Mouse (Mus musculus) adipocyte (in vitro differentiated cells): ENCODE measurements around the gene 4930432K21Rik.
A peak's percentile ranks its signal among the peaks of the same experiment; 100 is the strongest.

Experiments
- DNase-seq: peaks from one replicate; pipeline ENCODE4 v3.0.0-alpha.2; 2016; ENCODE audit warnings: low spot score

The 4930432K21Rik gene

GRCm38 (mm10) chr8:84147769-84148530 lies at the start of gene 4930432K21Rik, which contains the start of gene Cc2d1a:
TSS of gene 4930432K21Rik (plus strand) at chr8:84148025.
TSS of gene Cc2d1a (minus strand) at chr8:84147936.
- DNase-seq, result peak; percentile 98

- DNase-seq, result no peak
These were observed 49.4 kb upstream of the 4930432K21Rik start for GRCm38 (mm10) chr8:84098376-84098775.

DNA sequence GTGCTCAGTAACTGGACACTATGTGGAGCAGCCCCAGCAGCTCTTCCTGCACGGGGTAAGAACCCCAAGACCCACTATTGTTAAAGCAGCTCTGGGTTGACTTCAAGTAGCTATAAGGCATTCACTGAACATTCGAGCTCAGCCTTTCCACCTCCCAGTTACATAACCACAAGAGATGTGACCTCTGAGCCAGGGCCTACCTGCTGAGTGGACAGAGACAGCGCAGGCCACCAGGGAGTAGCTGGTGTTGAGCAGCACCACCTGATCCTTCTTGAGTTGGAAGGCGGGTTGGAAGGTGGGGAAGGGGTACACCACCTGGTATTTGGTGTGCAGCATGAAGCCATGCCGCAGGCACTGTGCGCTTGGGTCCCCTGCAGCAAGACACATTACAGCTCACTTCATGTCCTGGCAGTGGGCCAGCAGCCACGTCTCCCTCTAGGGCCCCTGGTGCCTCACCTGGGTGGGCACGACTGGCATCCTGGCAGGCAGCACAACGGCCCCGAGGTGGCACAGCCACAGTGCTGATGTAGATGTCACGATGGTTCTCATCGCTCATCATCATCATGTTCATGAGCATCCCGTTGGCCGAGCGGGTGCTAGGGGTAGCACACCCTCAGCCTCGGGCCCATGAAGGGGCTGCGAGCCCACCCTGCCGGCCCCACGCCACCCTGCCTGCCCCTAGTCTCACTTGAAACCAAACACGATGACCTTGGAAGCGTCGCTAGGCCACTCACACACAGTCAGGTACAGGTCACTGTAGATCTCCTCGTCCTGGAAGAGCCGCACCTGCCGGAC lies 46.2 kb upstream of the 4930432K21Rik start:
- DNase-seq, result no peak

GRCm38 (mm10) chr8:84103601-84104000 lies 44.2 kb upstream of the 4930432K21Rik start:
- peak; percentile 39 for DNase-seq

DNA sequence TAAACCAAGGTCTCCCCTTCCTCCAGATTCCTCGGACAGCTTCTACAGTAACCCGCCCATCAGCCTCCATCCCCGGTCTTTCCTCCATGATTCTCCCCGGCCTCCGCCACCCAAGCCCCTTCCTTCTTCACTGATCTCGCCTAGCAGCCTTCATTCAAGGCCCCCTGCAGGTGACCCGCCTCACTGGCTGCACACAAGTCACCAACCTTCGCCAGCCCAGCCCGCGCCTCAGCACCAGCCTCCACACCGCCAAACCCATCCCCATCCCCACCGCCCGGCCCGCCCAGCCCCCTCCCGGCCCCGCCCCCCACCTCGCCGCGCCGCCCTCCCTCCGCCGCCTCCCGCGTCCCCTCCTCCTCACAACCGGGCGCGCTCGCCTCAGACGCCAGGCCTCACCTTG lies 43.6 kb upstream of the 4930432K21Rik start:
- DNase-seq, result no peak

DNA sequence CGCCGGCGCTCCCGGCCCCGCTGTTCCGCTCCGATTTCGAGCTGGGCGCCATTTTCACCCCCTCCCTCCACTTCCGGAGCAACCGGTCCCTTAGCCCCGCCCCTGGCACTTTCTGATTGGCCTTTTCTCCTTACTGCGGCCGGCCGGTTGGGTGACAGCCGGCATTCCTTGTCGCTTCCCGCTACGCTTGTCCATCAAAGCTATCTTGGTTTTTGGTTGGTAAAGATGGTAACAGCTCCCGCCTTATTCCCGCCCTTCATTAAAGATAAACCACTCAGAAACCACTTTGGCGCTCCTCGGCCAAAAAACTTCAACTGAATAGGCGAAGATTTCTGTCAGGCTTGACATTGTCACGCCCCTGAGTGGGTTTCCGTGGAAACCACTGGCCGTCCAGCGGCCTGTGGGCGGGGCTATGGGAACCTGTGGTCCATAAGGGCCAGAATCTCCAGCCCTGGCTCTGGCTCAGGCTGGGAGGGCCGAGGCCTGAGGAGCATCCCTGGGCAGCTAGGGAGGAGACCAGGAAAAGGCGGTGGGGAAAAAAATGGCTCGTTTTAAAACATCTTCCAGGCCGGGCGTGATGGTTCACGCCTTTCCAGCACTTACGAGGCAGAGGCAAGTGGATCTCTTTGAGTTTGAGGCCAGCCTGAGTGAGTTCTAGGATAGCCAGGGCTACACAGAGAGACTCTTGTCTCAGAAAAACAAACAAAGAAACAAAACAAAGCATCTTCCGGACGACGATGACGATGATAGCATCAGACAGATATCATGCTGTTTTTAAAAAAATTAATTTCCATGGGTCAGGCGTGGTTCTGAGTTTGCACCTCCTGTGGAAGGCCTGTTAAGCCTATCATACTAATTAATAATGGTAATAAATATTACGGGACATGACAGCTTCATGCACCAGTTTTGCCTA lies 42.9 kb upstream of the 4930432K21Rik start, which contains the start of gene Dcaf15:
Gene Dcaf15, minus strand, starts transcription at position 72 of the 913 bp plus-strand sequence.
- DNase-seq, result peak; percentile 100

- DNase-seq, result no peak
These were observed 42.1 kb upstream of the 4930432K21Rik start for GRCm38 (mm10) chr8:84105676-84106075.

DNA sequence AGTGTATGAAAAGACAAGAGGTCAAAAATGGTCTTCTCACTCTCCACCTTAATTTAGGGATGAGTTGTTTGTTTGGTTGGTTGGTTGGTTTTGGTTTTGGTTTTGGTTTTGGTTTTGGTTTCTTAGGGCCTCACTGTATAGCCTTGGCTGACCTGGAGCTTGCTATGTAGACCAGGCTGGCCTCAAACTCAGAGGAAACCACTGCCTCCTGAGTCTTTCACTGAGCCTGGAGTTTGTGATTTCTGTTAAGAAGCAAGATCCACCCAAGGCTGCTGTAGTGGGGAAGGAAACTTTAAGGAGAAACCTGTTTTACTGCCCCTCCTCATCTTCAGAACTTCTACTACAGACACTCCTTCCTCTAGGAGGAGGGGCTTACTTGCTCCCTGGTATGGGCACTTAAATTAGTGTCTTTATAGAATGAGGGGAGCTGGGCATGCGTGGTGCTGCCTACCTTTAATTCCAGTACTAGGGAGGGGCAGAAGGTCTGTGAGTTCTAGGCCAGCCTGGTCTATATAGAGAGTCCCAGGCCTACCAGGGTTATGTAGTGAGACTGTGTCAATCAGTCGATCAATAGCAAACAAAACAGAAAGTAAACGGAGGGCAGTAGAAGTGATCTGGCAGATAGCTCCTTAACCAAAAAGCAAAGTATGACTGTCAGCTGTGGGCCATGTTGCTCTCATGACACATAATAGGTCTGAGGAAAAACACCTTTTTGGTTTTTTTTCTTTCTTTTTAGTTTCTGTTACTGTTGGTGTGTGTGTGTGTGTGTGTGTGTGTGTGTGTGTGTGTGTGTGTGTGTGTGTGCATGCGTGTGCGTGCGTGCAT lies 41.4 kb upstream of the 4930432K21Rik start:
- no peak for DNase-seq

GRCm38 (mm10) chr8:84115646-84116045 lies 32.2 kb upstream of the 4930432K21Rik start:
- DNase-seq, result no peak

DNA sequence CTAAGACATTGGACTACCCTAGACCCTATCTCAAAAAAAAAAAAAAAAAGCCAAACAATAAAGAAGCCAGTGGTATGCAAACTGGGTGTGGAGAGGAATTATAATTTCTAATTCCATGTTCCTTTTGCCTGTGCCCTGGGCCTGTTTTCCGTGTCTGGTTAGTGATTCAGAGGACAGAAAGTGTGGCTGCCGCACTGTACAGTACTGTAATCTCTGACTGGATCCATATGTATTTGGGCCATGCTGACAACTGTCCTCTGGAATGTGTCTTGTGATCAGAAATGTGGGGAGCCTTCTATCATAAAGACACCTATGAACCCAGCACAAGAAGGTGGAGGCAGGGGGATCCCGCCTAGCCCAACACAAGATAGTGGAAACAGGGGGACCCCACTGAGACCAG lies 25.7 kb upstream of the 4930432K21Rik start:
- DNase-seq, result no peak

GRCm38 (mm10) chr8:84125656-84126055 lies 22.2 kb upstream of the 4930432K21Rik start, which contains the start of gene Podnl1:
TSS of gene Podnl1 (plus strand) at chr8:84125989.
- DNase-seq, result peak; percentile 93

GRCm38 (mm10) chr8:84126742-84127141 lies 21.1 kb upstream of the 4930432K21Rik start:
- no peak for DNase-seq

- no peak for DNase-seq
These were observed 20.5 kb upstream of the 4930432K21Rik start for GRCm38 (mm10) chr8:84127202-84127901.

- no peak for DNase-seq
These were observed 19.5 kb upstream of the 4930432K21Rik start for GRCm38 (mm10) chr8:84128277-84128676.

GRCm38 (mm10) chr8:84130806-84131205 lies 17.0 kb upstream of the 4930432K21Rik start:
- no peak for DNase-seq

DNA sequence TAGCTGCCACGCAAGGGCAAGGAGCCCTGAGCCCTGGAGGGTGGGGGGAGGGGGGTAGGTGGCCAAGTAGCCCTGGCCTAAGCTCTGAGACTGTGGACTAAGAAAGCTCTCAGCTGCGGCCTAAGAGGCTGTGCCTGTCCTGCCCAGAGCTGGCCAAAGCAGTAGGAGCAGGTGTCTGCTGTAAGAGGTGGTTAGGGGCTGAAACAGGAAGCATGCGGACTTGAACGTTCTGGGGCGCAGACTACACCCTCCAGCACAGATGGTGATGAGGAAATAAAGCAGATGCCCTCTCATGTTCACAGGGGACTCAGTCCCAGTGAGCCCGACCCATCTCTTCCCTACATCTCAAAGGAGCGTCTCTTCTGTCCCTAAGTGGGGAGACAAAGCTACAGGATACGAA lies 15.6 kb upstream of the 4930432K21Rik start:
- DNase-seq, result no peak

DNA sequence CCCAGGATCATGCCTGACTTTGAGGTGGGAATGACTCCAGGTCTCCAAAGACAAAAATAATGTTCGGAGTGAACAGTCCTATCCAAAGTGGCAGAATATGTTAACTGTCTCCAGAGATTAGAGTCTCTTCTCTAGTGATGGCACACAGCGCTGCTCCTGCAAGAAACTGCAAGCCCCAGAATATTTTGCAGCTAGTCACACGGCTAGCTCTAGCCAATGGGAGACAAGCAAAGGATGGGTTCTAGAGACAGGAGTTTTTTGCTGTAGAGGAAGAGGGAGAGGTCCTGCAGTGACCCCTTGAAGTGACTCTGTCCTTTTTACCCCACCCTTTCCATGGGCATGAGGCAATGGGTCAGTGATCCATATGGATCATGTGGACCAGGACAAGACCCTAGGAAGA lies 10.0 kb upstream of the 4930432K21Rik start:
- DNase-seq, result no peak

GRCm38 (mm10) chr8:84140838-84141237 lies 7.0 kb upstream of the 4930432K21Rik start:
- DNase-seq, result no peak

DNA sequence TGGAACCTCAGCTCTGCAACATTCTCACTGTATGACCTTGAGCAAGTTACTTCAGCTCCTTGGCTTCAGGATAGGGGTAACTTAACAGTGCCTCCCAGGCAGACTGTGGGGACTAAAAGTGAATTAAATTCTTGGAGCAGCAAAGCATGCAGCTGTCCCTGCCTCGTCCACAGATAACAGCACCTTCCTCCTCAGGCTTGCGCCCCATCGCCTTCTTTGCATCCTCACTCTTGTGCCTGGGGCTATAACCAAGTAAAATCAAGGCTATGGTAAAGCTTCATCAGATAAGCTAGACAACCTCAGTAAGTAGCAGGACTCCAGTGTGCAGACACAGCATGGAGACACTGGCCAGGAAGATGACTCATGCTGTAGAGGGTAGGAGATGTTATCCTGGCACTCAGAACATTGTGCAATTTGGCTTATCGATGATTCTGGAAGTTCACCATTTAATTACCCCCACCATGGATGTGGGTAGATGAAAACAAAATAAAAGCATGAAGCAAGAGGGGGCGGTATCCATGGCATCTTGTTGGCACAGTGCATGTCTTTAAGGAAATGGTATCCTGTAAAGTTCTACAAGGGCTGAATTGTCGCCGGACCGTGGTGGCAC lies 3.1 kb upstream of the 4930432K21Rik start:
- no peak for DNase-seq

DNA sequence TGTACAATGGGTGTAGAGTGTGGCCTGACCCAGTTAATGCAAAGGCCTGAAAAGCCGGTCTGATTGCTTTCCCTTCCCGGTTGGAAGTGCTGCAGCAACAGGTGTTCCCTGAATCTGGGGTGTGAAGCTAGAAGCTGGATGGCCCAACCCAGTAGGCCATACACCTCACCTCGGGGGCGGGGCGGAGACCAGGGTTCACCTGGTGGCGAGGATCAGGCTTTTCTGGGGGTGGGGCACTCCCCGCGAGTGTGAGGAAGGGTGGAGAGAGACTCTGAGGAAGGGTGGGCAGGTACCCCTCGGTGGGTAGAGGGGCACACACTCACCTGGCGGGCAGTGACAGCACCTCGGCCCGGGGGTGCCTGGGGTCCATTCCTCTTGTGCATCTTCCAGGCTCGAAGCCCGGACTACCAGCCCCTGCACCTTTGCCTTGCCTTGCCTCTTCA lies 480 bp upstream of the 4930432K21Rik start:
- DNase-seq, result no peak
